Mouse (Mus musculus): ENCODE data around the gene Mrpl38.

- TF ChIP-seq CTCF (IDR thresholded peaks at IDR 0.05; ENCODE audit: control insufficient read depth, insufficient read depth, insufficient read length): no peak
- TF ChIP-seq MAX (IDR thresholded peaks at IDR 0.05): no peak
- TF ChIP-seq CEBPB (IDR thresholded peaks at IDR 0.05; ENCODE audit: low read depth): no peak
- no peak for TF ChIP-seq MYOG (IDR thresholded peaks at IDR 0.05; ENCODE audit: control insufficient read depth, extremely low read depth, insufficient read length)
These were observed 55.5 kb downstream of the Mrpl38 start for GRCm38 (mm10) chr11:116083096-116083672.
